Mouse (Mus musculus): ENCODE measurements around the gene Nit2.

DNA sequence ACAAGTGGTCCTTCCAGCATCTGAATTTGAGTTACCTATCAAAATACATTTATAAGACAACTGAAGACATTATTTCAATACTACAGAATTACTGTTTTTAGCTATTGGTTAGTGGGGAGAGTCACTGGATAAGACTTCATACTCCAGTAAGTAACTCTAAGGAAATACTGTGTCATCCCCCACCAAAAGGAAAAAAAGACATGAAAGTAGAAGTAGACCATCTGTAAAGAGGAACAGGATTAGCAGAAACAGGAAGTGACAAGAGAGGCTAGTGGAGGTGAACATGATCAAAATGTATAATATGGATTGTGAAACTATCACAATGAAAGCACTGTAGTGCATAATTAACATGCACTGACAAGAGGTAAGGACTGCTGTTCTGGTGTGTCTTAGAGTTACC lies 48.8 kb upstream of the Nit2 start:
- TF ChIP-seq CTCF (IDR thresholded peaks at IDR 0.05; ENCODE audit: insufficient read depth, low read length) (no peak), POLR2A (IDR thresholded peaks at IDR 0.05; ENCODE audit: borderline replicate concordance, extremely low read depth, low read depth, low read length) (no peak)
